Mouse (Mus musculus): ENCODE results near the gene Hsd17b10.

- TF ChIP-seq CTCF (IDR thresholded peaks at IDR 0.05; ENCODE audit: low read depth) (peak; percentile 44), EP300 (optimal IDR thresholded peaks at IDR 0.05) (no peak)
Measured at GRCm38 (mm10) chrX:152047230-152047629, 45.6 kb downstream of the Hsd17b10 start.
